Mouse (Mus musculus) urinary bladder, postnatal 25 days (tissue): ENCODE data around the gene Fhl3.
"Not testable (repeated sequence)": the region's sequence is repeated elsewhere in the genome, so short reads cannot be mapped to it uniquely, and the experiment has no call there.

ENCODE experiments used
- DNase-seq: peaks from one replicate; pipeline ENCODE4 v3.0.0; 2022; ENCODE audit warnings: low spot score

Fhl3 gene

DNA sequence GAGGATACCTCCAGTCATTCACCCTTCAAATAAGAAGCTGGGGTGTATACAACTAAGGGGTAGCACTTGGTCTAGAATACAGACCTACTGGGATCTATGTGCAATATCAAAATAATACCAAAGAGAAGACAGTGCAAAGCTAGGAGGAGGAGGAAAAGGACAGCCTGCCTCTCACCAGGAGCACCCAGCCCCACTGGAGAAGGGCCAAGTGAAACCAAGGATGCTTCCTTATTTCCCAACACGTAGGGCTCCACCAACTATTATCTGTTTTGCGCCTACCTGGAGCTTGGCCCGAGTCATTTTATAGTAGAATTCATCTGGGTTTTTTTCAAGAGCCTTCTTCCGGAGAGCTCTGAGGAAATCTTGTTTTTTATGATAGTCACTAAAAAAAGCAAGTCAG is 17.0 kb upstream of the Fhl3 start:
- DNase-seq, result no peak

DNA sequence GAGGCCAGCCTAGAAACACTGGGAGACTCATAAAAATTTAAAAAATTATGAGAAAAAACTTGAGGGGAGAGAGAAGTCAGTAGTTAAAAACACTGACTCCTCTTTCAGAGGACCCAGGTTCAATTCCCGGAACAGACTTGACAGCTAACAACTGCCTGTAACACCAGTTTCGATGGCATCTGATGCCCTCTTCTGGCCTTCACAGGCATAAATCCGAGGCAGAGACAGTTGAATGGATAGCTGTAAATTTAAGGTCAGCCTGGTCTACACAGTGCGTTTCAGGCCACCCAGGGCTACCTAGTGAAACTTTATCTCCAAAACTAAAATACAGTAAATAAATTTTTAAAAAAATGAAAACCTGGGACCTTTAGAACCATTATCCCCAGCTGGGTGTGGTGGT is 15.5 kb upstream of the Fhl3 start:
- DNase-seq, result no peak

DNA sequence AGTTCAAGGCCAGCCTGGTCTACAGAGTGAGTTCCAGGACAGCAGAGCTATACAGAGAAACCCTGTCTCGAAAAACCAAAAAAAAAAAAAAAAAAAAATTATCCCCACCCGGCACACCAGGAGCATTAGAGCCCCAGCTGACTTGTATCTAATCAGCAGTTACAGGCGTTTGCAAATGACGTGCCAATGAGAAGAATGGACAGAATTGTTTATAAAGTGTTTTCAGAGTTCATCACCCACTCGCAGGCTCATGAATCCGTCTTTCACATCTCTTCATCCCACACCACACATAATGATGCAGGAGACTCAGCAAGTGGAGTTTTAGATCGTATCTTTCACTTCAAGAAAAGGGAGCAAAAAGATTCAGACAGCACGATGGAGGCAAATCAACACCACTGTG is 15.0 kb upstream of the Fhl3 start:
- no peak for DNase-seq

DNA sequence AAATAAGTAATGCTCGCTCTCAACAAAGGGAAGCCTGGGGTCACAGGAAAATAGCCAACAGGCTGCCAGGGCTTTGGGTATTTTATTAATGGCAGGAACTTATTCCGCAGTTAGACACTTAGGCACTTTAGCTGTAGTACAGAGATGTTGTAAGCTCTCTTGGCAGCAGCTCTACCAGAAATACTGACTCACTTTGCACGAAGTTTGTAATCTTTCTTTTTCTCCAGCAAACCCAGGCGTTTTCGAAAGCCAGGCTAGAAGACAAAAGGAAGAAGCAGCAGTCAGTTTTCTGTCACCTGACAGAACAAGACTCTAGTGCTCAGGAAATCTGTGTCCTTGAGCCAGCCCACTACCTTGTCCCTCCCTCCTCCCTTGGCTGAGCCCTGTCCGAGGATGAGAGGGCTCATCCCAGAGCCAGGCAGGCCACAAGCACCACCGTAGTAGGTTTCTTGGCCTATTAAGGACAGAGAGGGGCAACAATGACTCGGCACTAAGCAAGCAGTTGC is 14.6 kb upstream of the Fhl3 start:
- DNase-seq, result no peak

DNA sequence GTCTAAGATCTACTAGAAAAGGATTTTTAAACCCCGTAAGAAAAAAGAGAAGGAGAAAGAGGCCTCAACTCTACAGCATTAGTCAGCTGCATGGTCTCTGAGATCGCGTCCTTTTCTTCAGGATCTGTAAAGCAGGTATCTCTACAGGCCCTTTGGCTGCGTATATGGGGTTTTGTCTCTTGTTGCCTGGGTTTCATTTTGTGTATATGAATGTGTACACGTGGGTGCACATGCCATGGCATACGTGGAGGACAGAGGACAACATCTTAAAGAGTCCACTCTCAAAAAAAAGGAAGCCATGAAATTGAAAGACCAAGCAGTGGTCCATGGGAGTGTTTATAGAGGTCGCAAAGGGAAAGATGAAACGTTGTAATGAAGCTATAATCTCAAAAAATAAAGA is 9.0 kb upstream of the Fhl3 start:
- no peak for DNase-seq

DNA sequence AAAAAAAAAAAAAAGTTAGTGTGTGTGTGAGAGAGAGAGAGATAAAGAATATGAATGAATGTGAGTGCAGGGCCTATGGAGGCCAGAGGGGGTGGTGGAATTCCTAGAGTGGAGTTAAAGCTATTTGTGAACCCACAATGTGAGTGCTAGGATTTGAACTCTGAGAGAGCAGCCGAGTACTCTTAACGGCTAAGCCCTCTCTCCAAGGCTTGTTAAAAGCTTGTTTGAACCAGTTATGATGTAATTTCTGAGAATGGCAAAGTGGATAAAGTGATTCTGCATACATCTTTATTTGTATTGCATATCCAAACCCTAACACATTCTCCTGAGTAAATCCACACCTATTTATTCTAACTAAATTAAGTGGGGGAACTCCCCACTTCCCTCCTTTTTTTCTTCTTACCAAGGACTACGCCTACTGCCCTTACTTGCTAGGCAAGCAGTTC is 8.1 kb upstream of the Fhl3 start:
- no peak for DNase-seq

DNA sequence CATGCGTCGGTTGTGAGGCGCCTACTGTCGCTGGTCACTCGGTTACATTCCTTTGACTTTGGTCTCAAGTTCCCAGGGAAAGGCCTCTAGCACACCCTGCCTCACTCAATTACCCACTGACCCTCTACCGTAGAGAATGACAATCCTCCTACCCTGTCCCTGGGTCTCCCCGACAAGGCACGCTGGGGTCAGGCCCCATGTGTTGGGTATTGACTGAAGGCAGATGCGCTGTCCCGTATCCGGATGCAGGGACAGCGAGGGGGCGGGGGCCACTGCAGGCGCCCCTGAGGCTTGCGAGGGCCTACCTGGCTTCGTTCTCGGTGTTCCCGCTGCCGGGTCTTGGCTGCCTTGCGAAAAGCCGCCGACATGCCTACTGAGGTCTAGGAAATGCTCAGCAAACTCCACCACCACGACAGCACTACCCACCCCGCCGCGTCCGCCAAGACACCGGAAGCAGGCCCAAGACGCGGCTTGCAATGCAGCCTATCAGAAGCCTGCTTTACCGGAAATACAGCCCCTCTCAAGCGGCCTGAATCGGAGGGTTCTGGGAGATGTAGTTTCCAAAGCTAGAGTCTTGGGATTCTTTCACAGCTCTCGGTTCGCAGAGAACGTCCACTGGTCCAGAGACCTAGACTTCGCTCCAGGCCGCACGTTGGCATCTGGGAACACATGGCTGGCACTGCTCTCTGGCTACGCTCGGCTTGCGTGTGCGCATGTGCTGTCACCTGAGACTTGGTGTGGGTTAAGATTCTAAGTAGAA is 7.2 kb upstream of the Fhl3 start, which contains the start of gene Utp11:
Gene Utp11, minus strand, starts transcription at position 466 of the 760 bp plus-strand sequence.
- peak; percentile 76 for DNase-seq

DNA sequence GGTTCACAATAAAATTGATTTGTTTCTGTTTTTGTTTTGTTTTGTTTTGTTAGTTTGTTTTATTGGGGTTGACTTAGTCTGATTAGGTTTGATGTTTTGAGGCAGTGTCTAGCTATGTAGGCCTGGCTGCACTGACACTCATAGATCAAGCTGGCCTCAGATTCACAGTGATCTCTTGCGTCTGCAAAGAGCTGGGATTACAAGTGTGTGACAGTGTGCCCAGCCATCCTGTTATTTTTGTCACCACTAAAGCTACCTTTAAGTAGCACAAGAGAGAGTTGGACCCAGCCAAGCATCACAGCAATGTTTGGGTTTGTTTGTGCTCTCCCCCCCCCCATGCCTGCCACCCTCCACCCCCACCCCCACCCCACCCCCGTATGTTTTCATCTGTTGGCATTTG is 5.9 kb upstream of the Fhl3 start:
- no peak for DNase-seq

DNA sequence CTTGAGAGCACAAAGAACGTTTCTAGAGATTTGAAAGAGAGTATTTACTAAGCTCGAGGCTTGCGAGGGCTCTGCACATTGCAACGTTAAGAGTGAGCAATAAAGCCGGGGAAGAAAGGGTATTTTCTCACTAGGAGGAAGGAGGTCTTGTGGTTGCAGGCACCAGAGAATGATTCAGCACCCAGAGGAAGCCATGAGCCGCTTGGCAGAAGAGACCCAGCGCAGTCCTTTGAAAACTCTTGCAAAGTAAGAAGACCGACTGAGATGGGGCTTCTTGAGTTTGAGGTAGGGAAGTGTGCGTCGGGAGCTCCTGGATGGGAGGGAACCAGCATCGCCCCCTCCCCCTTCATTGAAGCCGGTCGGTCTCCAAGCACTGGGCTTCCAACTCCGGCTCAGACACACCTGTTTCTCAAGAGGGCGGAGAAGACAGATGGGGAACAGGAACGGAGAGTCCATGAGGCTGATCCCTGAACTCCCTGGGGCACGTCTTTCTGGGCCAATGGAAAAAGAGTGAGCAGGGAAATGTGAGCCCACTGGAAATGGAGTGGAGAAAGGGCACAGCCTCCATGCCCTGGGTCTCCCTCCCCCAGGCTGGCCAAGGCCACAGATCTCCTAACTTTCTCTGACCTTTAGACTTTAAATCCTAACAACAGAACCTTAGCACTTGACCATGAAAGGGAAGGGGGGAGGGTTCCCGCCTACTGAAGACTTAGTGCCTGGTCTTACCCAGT is 4.5 kb upstream of the Fhl3 start:
- DNase-seq, result no peak

DNA sequence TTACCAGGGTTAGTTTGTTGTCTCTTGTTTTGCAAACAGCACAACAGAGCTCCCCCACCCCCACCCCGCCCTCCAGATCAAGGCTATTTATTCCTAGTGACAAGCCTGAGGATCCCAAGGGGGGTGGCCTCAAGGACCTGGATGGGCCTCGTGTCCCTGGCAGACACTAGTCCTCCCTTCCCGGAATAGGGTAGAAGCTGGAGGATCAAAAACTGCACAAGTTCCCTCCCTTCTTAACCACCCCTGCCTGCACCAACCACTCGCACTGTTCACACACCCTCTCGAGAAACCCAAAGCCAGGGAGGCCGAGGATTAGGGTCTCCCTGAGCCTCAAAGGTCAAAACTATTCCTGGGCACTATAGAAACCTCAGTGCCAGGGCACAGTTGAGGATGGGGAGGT is 710 bp upstream of the Fhl3 start:
- no peak for DNase-seq

DNA sequence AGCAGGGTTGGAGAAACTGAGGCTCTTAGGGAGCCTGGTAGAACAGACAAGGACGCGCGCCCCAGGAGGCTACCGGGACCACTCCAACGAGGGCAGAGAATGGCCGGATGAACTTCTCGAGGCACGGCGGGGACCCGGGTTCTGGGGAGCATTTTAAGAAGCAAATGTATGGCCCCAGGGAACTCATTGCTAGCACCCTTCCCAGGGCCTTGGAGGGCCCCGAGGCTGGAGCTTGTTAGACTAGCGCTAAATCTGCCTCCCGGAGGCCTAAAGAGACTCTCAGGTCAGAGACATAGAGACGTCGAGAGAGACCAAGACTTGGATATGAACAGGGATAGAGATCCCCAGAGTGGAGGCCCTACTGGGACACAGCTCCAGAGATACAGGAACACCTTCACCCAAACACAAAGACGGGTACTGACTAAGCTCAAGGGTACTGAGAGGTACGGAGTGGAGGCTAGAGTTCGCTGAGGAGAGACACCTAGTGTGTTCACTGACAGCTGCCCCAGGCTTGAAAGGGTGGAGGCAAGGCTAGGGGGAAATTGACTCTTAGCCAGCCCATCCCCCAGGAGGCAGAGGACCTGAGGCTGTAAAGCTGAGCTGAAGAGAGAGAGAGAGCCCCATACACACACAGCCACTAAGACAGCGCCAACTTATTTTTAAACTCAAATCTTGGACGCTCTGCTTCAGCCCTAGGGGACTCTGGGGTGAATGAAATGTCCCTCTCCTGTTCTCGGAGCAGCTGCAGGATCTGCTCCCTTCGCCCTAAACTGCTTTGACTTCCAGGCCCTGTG is 748 bp downstream of the Fhl3 start:
- DNase-seq, result no peak

DNA sequence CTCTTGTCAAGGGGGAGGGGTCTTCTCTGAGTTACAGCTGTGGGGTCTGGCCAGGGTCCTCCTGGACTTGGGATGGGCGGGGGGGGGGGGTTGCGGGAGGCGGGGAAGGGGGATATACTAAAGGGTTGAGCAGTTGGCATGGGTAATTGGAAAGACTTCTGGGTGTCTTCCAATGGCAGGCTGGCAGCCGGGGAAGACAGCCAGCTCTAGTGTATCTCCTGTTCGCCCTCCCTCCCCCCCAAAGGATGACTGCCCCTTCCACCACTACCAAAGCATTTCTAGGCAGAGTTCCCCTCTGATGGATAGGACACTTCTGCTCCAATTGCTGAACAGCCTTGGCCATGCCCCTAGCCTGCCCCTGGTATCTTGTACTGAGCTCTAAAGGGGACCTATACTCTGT is 1.4 kb downstream of the Fhl3 start:
- DNase-seq, result no peak

DNA sequence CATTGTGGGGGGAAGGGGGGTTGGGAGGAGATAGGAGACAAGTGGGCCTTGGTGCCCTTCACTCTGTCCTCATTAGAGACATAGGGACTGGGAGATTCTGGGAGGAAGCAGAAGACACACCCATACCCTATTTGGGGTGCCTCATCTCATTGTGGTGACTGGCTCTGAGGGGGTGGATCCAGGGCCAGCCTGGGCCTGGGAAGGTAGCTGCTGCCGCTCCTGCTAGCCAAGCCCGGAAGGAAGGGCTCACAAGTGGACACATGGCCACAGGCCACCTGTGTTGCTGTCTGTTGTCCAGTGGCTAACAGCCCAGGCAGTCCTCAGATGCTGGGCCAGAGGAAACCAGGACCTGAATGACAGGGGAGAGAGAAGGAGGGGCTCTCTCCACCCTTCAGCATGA is 2.9 kb downstream of the Fhl3 start:
- DNase-seq, result no peak

DNA sequence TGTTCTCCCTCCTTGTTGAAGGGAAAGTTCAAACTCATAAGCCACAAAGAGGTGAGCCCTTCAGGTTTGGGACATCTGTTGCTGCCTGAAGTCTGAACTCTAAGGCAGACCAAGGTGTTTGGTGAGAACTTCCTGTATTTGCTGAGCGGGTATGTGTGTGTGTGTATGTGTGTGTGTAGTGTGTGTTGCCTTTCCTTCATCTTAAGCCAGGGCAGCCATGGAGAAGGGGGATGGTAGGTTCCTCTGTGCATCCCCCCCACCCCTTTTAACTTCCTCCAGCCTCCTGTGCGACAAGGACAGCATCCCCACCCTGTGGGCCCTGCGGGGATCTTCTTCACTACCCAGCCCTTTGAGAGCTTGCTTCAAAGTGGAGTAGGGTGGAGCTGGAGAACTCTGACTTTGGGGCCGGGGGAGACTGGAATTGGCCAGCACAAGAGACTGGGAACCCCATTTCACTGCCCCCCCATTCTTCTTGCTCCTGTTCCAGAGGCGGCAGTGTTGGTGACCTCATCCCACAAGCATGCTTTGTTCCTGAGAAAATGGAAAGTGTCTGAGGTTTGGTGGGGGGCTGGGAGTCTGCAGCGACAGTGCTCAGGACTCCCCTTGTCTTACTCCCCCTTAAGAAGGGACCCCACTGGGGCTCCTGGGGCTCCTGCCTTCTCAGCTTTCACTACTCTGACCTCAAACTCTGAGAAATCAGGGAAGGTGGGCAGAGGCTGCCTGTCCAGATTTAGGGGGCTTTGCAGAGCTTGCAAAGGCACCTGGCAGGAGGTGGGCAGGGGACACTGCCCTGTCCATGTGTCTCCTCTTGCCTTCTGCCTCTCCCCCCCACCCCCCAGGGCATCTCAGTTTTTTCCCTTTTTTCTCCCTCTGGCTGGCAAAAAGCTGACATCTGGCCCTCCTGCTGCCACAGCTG is 3.6 kb downstream of the Fhl3 start:
- no peak for DNase-seq

DNA sequence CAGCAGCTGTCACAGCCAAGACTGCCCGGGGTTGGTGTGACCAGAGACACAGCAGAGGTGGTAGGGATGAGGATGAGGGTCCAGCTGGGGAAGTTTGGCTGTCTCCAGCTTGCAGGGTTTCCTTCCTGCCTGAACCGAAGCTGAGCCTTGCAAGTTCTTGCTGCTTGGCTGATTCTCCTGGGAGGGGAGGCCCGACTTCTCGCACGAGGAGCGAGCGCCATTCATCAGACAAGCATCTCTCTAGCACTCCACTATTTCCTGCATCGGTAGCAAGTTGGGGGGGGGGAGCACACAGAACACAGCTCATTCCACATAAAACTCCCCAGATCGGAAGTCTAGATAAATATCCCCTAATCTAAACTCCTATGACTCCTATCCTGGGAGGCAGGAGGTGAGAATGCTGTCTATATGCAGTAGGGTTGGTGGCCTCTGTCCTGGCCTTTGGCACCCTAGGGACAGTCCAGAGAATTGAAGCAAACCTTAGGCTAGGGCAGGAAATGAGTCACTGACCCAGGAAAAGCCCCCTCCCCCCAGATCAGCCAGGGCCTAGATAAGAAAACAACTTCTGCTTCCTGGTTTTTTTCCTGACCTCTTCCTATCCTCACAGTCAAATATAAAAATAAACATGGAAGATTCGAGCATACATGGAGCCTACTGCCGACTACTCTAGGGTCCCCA is 4.4 kb downstream of the Fhl3 start:
- no peak for DNase-seq

DNA sequence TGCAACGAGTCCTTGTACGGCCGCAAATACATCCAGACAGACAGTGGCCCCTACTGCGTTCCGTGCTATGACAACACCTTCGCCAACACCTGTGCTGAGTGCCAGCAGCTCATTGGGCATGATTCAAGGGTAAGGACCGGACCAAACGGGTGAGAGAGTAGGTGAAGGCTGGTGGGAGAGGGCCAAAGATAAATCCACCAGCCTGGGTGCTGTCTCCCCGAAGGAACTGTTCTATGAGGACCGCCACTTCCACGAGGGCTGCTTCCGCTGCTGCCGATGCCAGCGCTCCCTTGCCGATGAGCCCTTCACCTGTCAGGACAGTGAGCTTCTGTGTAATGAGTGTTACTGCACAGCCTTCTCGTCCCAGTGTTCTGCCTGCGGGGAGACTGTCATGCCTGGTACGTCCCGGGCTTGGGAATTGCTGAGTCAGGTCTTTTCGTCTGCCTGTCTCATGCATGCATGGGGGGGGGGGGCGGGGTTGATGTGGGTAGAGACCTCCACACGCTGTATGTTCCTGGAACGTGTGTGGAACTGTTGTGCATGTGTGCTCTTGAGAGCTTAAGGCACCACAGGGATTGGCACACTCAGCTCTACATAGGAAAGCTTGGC is 5.3 kb downstream of the Fhl3 start:
- no peak for DNase-seq

DNA sequence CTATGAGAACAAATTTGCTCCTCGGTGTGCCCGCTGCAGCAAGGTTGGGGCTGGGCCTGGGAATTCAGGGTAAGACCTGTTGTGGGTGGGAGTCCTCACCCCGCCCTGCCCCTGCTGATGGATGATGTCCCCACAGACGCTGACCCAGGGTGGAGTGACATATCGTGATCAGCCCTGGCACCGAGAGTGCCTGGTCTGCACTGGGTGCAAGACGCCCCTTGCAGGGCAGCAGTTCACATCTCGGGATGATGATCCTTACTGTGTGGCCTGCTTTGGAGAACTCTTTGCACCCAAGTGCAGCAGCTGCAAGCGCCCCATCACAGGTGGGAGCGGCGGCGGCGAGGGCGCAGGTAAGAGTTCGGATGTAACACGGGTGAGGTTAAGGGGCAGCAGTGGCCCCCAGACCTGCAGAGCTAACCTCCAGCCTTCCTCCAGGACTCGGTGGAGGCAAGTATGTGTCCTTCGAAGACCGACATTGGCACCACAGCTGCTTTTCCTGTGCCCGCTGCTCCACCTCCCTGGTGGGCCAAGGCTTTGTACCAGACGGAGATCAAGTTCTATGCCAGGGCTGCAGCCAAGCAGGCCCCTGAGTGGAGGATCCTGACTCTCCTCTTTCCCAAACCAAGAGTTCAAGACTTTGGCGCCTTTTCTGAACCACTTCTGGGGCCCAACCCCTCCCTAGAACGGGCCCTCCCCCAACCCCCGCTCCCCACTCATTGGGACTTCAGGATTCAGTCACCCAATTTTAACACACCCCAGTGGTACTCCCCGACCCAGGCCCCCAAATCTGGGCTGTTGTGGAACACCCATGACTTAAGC is 7.1 kb downstream of the Fhl3 start:
- not testable (repeated sequence) for DNase-seq

DNA sequence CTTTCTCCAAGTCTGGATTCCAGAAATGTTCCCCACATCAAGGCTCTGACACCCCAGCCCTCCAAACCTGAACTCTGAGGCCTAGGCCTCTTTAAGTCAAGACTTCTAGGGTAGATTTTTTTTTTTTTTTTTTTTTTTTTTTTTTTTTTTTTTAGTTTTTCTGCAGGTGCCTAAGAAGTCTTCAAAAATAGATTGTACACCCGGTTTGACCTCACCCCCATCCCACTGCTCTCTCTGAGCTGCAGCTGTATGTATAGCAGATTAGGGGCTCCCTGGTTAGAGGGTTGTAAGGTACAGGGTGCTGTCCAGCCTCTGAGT is 7.7 kb downstream of the Fhl3 start:
- DNase-seq, result not testable (repeated sequence)
